Mouse (Mus musculus): ENCODE measurements around the gene Otp.

DNA sequence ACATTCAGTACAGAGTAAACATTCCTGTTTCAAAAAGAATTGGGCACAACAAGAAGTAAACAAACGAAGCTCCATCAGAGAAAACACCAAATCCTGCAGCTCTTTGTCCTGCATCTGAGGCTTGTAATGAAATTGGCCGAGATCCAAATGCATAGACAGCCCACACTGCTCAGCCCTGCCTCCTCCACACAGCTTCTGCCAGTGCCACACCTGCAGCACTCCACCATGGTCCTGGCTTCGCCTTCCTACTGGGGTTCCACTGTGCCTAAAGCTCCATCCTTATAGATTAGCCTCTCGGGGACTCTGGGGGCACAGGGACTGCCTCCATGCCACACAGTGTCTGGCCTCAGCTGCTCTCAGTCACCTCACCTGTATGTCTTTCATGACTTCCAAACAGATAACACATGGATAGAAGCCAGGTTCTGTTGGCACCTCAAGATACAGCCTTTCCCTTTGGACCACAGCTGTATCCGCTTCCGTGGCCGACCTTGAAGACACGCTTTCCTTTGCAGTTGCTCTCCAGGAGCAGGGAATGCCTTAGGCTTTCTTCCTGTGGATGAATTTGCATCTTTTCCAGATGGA lies 36.6 kb upstream of the Otp start:
- TF ChIP-seq GATA1 (IDR thresholded peaks at IDR 0.05; ENCODE audit: low read length) (no peak), TAL1 (IDR thresholded peaks at IDR 0.05; ENCODE audit: low read length) (no peak)
